Mouse (Mus musculus): ENCODE measurements around the gene Arpin.

Arpin gene

DNA sequence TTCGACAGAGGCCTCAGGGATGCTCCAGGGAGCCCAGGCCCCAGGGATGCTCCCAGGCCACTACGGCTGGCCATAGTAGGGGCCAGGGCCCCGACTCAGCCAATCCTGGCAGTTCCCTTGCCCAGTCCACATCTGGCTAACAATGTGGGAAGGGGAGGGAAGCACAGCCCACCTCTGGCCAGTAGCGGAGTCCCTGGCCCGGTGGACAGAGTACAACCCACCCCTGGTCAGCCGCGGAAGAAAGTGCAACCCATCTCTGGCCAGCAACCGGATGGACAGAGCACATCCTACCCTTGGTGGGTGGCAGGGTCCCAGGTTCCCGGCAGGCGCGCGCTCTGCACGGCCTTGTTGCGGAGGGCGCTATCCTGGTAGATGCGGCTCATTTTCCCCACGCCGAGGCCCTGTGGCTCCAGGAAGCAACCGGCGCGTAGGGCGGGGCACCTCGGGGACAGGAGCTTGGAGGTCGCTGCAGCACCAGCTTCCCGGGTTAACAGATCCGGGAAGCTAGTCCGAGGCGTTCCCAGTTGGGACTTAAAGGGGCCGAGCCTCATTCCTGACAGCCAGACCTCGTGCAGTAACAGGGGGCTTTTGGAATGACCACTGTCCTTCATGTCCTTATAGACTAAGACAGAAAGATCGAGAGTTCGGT, at the start of gene Arpin:
Gene Arpin (minus strand): TSS at position 498 of the 649 bp plus-strand sequence.
- peak; percentile 75 to 76 for DNase-seq

DNA sequence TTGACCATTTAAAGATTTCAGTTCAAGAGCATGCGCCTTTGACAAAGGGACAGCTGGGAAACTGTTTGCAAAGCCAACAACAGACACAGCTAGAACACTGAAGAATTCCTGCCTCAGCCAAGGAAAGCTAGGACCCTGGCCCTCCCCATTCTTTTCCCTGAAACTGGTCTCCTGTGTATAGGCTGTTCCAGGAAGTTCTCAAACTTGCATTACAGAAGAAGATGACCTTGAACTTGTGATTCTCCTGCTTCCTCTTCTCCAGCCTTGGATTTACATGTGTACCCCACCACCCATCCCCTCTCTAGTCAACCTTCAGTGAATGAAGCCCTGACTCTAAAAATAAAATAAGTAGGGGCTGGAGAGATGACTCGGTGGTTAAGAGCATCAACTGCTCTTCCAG, 40.2 kb upstream of the Arpin start:
- no peak for DNase-seq

- no peak for DNase-seq
Measured at GRCm38 (mm10) chr7:79972195-79972594, 37.0 kb upstream of the Arpin start.

- no peak for DNase-seq
Measured at GRCm38 (mm10) chr7:79970336-79970735, 35.2 kb upstream of the Arpin start.

- DNase-seq: no peak
Measured at GRCm38 (mm10) chr7:79968326-79968725, 33.2 kb upstream of the Arpin start.

GRCm38 (mm10) chr7:79961600-79961999, 26.4 kb upstream of the Arpin start:
- no peak for DNase-seq

DNA sequence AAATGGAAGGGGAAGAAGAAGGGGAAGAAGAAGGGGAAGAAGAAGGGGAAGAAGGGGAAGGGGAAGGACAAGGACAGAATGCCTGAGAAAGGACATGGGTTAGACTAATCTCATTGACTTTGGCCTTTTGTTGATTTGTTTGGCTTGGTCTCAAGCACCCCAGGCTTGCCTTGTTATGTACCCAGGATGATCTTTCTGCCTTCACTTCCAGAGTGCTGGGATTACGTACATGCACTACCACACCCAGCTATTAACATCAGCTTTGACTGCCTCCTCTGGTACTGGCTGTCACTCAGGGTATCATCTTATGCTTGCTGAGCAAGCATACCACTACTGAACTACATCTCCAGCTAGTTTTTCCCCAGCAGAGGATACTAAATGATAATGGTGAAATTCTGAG, 21.0 kb upstream of the Arpin start:
- DNase-seq: no peak

- no peak for DNase-seq
Measured at GRCm38 (mm10) chr7:79954890-79955289, 19.7 kb upstream of the Arpin start.

- DNase-seq: no peak
Measured at GRCm38 (mm10) chr7:79951038-79951437, 15.9 kb upstream of the Arpin start.

DNA sequence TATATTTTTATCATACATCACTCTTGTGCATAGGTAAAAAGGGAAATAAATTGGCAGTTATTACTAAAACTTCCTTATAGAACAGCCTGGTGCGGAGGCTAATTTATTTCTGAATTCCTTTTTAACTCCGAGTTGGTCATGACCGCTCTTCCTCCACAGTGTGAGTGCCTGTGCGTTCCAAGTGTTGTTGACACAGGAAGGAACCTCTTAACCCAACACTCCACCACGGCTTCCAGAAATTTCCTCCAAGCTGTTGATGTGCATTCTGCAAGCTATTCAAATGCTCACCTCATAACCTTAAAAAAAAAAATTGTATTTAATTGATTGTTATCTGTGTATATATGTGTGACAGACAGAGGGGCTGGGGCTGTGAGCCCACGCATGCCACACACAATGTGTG, 15.1 kb upstream of the Arpin start:
- DNase-seq: no peak

DNA sequence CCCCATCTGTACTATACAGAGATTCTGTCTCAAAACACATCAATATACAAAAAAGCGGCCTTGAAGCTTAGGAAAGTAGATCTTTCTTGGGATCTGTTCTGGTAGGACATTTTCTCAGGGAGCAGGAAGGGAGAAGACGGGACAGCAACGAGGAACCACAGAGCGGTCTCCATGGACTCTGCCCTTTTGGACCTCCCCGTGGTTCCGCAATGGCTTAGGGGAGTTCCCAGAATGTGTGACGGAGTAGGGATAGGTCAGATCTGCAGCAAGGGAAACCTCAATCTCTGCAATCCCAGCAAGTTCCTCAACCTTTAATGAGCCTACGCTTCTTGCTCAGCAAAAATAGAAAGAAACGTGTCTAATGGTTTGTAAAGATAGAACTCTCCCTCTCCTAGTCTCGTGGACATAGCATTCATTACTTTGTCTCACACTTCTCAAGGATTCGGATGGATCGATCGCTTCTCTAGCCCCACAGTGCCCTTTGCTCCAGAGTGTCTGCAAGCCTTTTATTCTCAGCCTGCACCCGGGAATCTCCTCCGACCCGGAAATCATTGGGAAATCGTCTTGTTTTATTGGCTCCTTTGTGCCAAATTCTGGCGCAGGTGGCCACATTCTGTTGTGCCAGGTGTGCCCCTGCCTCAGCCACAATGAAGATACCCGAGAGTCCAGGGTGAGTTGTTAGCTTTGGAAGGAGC, 499 bp upstream of the Arpin start:
- peak in 1 of 2 experiments; percentile 35 for DNase-seq

DNA sequence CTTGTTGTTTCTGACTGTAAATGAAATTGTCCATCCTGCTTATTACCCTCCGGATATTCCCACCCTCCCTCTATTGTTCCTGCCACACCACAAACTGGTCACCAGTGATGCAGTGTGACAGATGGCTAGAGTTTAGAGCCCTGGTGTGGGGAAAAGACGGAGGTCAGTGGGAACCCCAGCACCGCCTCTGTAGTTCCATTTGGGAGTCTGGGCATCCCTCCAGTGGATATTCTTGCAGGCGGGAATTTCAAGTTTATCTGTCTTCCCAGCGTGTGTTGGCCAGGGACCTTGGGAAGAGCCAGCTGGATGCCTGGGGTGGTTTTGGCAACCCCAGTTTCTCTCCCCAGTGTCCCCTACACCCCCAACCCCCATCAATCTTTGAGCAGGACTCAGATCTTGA, 698 bp downstream of the Arpin start:
- DNase-seq: peak; percentile 64 to 77

DNA sequence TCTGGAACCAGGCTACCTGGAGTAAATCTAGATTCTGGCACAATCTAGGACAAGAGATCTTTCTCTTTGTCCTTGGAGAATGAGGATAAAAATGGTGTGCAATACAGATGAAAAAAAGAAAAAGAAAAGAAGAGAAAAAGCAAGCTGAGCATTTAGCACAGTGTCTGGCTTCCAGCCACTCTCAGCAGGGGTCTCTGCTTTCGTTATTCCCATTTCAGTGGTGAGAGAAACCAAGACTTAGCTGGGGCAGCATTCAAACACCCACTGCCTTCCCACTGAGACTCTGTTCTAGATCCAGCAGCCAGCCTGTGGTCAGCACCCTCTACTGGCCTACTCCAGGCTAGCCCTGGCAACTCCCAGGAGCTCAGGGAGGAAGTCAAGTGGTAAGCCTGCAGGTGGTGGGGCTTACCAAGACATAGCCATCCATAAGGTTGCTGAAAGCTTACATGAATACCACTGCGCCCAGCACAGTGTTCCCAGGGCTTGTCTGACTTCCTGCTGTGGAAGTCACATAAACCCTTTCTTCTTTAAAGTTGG, 6.6 kb downstream of the Arpin start:
- DNase-seq: peak; percentile 45 to 55

- peak; percentile 93 to 95 for DNase-seq
Measured at GRCm38 (mm10) chr7:79920344-79920983, 14.7 kb downstream of the Arpin start, which contains the start of gene Ap3s2. Gene Ap3s2 (minus strand): TSS chr7:79920649.

- DNase-seq: peak; percentile 24 to 29
Measured at GRCm38 (mm10) chr7:79914556-79914955, 20.6 kb downstream of the Arpin start.

DNA sequence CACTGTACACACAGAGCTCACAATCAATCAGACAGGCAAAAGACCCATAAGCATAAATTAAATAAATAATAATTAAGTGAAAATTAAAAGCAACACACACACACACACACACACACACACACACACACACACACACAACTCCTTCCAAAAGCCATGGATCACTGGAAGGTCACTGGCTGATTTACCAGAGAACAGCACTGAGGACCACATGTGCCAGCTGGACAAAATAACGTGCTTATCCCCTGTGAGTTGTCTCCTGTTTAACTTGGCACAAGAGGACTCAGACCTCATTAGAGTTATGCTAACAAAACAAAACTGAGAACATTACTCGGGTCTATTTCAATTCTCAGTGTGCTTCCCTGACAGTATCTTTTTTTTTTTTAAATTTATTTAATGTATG, 27.8 kb downstream of the Arpin start:
- DNase-seq: no peak

- no peak for DNase-seq
Measured at GRCm38 (mm10) chr7:79906914-79907313, 28.2 kb downstream of the Arpin start.

- DNase-seq: no peak
Measured at GRCm38 (mm10) chr7:79905193-79905592, 30.0 kb downstream of the Arpin start.

- DNase-seq: no peak
Measured at GRCm38 (mm10) chr7:79903160-79903792, 31.9 kb downstream of the Arpin start.

DNA sequence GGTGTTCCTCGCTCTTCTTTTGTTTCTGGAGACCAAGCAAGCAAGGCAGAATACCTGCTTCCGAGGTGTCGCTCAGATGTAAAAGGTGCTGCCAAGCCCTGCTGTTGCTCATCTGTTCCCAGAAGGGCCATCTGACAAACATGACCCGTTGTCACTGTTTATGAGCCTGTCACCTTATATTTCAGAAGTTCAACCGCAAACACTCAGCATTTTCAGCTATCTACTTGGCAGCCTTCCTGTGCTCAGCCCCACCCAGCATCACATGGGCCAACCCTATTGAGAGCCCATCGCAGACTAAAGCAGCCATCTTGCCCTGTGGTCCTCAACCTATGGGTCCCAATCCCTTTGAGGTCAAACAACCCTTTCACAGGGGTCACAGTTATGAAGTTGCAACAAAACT, 34.4 kb downstream of the Arpin start:
- no peak for DNase-seq

DNA sequence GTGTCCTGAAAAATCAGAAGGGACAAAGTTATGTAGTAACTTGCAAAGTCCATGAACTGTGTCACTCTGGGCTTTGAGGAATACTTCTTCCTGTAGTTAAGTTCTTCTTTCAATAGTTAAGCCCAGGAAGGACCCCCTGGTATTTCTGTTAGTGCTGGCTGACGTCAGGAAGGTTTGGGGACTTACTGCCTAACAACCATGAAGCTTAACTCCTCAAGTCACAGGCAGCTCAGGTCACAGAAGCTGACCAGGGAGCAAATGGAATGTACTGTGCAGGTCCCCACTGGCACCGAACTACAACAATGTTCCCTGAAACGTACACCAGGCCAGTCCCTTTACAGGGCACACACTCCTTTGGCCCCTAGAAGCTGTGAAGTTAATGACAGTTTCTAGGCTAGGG, 39.9 kb downstream of the Arpin start:
- DNase-seq: no peak

DNA sequence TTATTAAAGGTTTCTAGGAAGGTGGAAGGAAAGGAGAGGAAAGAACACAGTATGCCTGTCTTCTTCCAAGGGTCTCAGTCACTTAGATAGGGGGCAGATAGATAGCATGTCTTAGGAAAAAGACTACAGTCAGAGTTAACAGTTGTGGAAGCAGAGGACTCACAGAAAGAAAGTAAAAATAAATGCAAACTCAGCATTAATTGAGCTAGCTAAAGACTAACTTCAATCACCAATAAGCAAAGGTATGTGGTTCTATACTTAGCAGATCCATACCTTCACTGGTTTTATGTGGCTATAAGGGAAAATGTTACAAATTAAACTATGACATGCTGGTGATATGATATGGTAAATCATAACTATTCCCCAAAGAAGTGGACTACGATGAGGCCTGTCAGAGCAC, 40.4 kb downstream of the Arpin start:
- DNase-seq: no peak

Measured in cerebellum, postnatal 14 days (tissue).